Mouse (Mus musculus) midbrain, embryonic 11.5 days (tissue): Measurements from ENCODE around the gene Ugt1a10. TPM values are rescaled to one million over a fixed set of nuclear protein-coding genes. Genes with fewer than 3 reads are reported as not detected.
A peak's percentile ranks its signal among the peaks of the same experiment; 100 is the strongest.
"Not testable (repeated sequence)": the region's sequence is repeated elsewhere in the genome, so short reads cannot be mapped to it uniquely, and the experiment has no call there.

Source experiments
- ATAC-seq: fragments of 200-750 bp; cut with Nextera tagmentation; 2 replicates; pipeline ENCODE4 v1.8.0; 2017; ENCODE audit warnings: moderate TSS enrichment, moderate library complexity; ENCODE audit not compliant: low FRiP score
- DNase-seq: peaks from one replicate; pipeline ENCODE4 v3.0.0; 2015; ENCODE audit warnings: low spot score; ENCODE audit errors: missing footprints
- H3K27ac ChIP-seq: fragments of 300-500 bp; sonication (generic); 2 replicates; pipeline ENCODE4 v1.5.1; 2014; ENCODE audit warnings: low read depth, low read length
- H3K27me3 ChIP-seq: fragments of 300-500 bp; sonication (generic); 2 replicates; pipeline ENCODE4 v1.6.1; 2014; ENCODE audit warnings: mild to moderate bottlenecking, low read length, moderate library complexity, mixed read lengths; ENCODE audit not compliant: control insufficient read depth, insufficient read depth
- H3K36me3 ChIP-seq: fragments of 300-500 bp; sonication (generic); 2 replicates; pipeline ENCODE4 v1.6.1; 2014; ENCODE audit warnings: mild to moderate bottlenecking, low read length, moderate library complexity, mixed read lengths; ENCODE audit not compliant: control insufficient read depth, insufficient read depth
- H3K4me1 ChIP-seq: fragments of 300-500 bp; sonication (generic); 2 replicates; pipeline ENCODE4 v1.6.1; 2014; ENCODE audit warnings: low read length; ENCODE audit not compliant: control insufficient read depth, insufficient read depth
- H3K4me2 ChIP-seq: fragments of 300-500 bp; sonication (generic); 2 replicates; pipeline ENCODE4 v1.6.1; 2014; ENCODE audit warnings: mild to moderate bottlenecking, moderate library complexity
- H3K4me3 ChIP-seq: fragments of 300-500 bp; sonication (generic); 2 replicates; pipeline ENCODE4 v1.5.1; 2014; ENCODE audit warnings: low read depth, low read length
- H3K9ac ChIP-seq: fragments of 300-500 bp; sonication (generic); 2 replicates; pipeline ENCODE4 v1.6.1; 2014; ENCODE audit warnings: low read length
- H3K9me3 ChIP-seq: fragments of 300-500 bp; sonication (generic); 2 replicates; pipeline ENCODE4 v1.6.1; 2016; ENCODE audit warnings: low read length; ENCODE audit not compliant: control insufficient read depth
- WGBS: fragments of 180-500 bp; shearing (Covaris S2); extraction: QIAGEN DNeasy Blood & Tissue Kit; methylation state at CpG from one replicate; pipeline ENCODE4 v1.1.7; 2014; 5-methylcytosine and 5-hydroxymethylcytosine counted together
- polyA plus RNA-seq: library from polyadenylated mRNA; unstranded; fragments of >200 nt; fragmentation: Nextera tagmentation; extraction: Ambion mirVana; gene quantifications from 2 replicates; pipeline ENCODE4 v1.2.1, GENCODE M21; 2014

Ugt1a10 gene
- polyA plus RNA-seq, 1 experiment from 2014 or later: not detected

DNA sequence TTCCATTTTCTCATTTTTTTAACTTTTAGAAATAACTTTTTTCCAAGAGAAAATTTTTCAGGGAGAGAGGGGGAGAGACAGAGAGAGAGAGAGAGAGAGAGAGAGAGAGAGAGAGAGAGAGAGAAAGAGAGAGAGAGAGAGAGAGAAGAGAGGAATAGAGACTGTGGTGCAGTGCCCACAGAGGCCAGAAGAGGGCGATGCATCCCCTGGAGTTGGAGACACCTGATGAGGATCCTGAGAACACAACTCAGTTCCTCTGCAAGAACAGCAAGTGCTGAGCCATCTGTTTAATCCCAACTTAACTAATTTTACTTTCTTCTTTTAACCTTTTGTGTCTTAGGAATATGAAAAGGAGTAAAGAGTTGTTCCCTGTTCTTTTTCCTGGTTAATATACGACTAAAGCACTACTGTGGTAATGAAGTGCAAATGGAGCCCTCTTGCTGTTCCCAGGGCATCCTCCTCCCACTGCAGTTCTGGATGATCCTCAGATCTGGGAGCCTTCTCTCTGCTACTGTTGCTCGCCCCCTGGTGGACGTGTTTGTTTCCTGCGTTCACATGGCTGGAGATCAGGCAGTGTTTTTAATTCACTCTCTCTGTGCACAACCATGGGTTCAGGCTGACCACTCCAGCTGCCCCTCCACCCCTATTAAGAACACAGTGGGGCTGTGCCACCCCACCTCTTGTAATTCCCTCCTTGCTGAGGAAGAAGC lies 88.9 kb downstream of the Ugt1a10 start:
- not testable (repeated sequence) for H3K4me3 ChIP-seq, H3K36me3 ChIP-seq, H3K9ac ChIP-seq, H3K4me1 ChIP-seq, H3K4me2 ChIP-seq, H3K27ac ChIP-seq, H3K27me3 ChIP-seq, H3K9me3 ChIP-seq
- DNase-seq: peak; percentile 87
- peak; percentile 22; the same call in 1 of the 2 replicates for ATAC-seq
- WGBS: 6% methylated on average over 4 of the region's 5 CpGs

DNA sequence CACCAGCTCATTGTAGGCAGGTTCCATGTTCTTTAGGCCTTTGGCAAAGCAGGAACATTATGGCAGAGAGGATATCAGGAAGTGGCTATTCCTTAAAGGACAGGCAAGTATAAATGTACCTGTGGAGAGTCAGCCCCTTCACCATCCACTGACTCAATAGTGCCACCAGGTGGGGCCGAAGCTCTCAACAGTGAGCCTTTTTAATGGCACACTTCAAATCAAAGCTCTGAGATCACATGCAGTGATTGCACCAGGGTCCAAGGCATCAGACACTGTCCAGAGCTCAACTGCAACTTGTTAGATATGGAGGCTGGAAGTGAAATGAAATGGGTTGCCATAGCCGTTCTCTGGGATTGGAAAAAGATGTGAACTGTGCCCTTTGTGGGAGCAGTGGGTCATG lies 90.1 kb downstream of the Ugt1a10 start:
- not testable (repeated sequence) for H3K9ac ChIP-seq, H3K27me3 ChIP-seq, ATAC-seq, H3K9me3 ChIP-seq, H3K4me1 ChIP-seq, H3K27ac ChIP-seq, H3K4me3 ChIP-seq, H3K4me2 ChIP-seq, H3K36me3 ChIP-seq, DNase-seq
- 75% methylated on average over 2 of the region's 2 CpGs for WGBS

DNA sequence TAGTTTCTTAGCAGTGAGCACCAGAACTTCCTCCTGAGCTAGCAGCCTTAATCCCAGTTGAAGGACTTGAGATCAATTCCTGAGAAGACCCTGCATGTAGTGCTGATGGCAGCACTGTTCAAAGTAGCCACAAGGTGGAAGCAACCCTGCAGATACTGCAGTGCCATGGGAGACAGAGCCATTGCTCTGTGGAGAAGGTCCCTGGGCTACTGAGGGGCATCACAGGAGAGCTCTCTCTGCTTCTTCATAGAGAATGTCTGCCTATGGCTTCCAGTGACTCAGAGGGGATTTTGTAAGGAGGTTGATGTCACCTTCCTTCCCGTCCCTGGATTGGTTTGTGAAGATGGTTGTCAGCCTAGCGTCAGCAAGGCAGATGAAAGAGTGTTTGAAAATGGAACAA lies 94.9 kb downstream of the Ugt1a10 start:
- H3K27me3 ChIP-seq, H3K27ac ChIP-seq, ATAC-seq, H3K36me3 ChIP-seq, H3K4me3 ChIP-seq, DNase-seq, H3K4me2 ChIP-seq, H3K9me3 ChIP-seq, H3K9ac ChIP-seq, H3K4me1 ChIP-seq: not testable (repeated sequence)
- WGBS: 83% methylated on average over 2 of the region's 2 CpGs

DNA sequence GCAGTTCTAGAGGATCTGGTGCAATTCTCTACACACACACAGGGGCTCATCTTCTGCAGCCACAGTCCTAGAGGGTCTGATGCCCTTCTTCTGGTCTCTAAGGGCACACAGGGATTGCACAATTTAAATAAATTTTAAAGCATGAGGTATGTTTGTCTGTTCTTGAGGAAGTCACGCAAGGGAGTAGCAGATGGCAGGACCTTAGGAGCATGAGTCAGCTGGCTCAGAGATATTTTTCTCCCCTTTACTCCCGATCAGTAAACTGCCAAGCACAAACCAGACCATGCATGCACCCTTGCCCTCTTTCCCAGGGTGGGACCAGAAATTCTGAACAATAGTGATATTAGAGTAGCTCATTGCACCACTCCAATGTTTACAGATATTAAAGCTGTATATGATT lies 103.2 kb downstream of the Ugt1a10 start:
- ATAC-seq: no peak
- no peak overlapping the region for H3K4me3 ChIP-seq
- no peaks in the 10 kb centered on the region for H3K36me3 ChIP-seq
- no peak overlapping the region for H3K27ac ChIP-seq
- no peaks in the 10 kb centered on the region for H3K27me3 ChIP-seq
- no peak overlapping the region for H3K4me2 ChIP-seq
- DNase-seq: no peak
- no peak overlapping the region for H3K9ac ChIP-seq
- H3K9me3 ChIP-seq: no peaks in the 10 kb centered on the region
- H3K4me1 ChIP-seq: no peaks in the 10 kb centered on the region
- WGBS: 86% methylated on average over 2 of the region's 2 CpGs

DNA sequence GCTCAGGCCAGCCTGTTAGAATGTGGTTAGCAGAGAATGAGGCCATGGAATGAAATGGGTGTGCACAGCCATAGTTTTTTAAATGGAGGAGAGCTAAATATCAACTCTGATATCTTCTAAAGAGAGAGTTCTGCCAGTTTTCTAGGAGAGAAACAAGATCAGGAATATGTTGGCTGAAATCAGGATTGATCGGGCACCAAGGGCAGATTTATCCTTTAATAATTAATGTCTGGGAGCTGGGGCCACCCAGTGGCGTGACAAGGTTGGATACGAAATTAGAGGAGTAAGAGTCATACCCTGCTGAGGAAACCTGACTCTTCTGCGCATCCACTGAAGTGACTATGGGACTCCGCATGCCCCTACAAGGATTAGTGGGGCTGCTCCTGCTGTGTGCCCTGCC lies 110.5 kb downstream of the Ugt1a10 start, which contains the start of gene Ugt1a5:
Ugt1a5 (plus strand) TSS at position 302 of the 400 bp plus-strand sequence.
- H3K36me3 ChIP-seq: no peaks in the 10 kb centered on the region

DNA sequence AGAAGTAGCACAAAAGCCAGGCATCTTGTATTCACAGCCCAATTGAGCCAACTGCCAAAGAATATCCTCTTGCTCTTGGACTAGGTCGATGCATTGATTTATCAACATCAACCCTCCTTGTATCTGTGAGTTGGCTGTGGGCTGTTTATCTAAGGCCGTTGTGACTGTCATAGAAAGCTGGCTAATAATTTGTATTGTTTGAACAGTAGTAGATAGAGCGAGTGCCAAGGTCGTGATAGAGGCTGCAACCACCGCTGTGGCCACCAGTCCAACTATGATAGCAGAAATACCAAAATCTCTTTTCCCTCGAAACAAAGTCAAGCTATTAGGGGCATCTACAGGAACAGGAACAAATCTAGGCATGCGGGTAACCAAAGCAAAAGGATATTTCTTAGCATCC lies 117.0 kb downstream of the Ugt1a10 start:
- not testable (repeated sequence) for H3K4me1 ChIP-seq, H3K27ac ChIP-seq, ATAC-seq, H3K9me3 ChIP-seq, H3K4me2 ChIP-seq, H3K36me3 ChIP-seq, H3K9ac ChIP-seq, H3K4me3 ChIP-seq, H3K27me3 ChIP-seq, DNase-seq
- 95% methylated on average over 5 of the region's 7 CpGs for WGBS

More for the DNA sequence above, 110.5 kb downstream of the Ugt1a10 start, which contains the start of gene Ugt1a5:
- WGBS: 87% methylated on average over 5 of the region's 5 CpGs
- no peak for ATAC-seq
- Histone ChIP-seq H3K9me3 (no peaks in the 10 kb centered on the region), H3K4me1 (no peaks in the 10 kb centered on the region), H3K4me3 (no peak within 1 kb of the TSS), H3K9ac (no peak within 1 kb of the TSS), H3K27me3 (no peaks in the 10 kb centered on the region), H3K27ac (no peak within 1 kb of the TSS), H3K4me2 (no peak within 1 kb of the TSS)
- no peak for DNase-seq

DNA sequence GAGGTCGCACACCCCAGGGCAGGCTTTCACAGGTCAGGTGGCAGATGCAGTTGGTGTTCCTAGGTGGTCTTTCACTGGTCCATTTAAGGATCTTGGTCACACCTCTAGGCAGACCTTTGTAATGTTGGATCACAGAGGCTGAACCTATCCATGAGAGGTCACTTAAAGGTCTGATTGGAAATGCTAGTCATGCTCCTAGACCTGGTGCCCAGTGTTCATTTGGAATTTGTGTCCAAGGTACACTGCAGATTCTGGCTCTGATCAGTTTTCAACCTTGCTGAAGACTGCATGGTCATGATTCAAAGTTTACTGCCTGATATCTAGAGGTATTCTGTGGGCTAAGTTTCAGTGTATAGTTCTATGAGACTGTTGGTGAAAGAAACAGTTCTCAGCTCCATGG lies 124.5 kb downstream of the Ugt1a10 start:
- Histone ChIP-seq H3K27me3 (no peaks in the 10 kb centered on the region), H3K36me3 (no peaks in the 10 kb centered on the region), H3K27ac (no peak overlapping the region), H3K4me3 (no peak overlapping the region), H3K9me3 (peaks cover 3% of the 10 kb centered on the region; the same call in 1 of the 2 replicates), H3K9ac (no peak overlapping the region), H3K4me1 (no peaks in the 10 kb centered on the region), H3K4me2 (no peak overlapping the region)
- no peak for DNase-seq
- WGBS: 86% methylated on average over 1 of the region's 1 CpGs
- no peak for ATAC-seq

DNA sequence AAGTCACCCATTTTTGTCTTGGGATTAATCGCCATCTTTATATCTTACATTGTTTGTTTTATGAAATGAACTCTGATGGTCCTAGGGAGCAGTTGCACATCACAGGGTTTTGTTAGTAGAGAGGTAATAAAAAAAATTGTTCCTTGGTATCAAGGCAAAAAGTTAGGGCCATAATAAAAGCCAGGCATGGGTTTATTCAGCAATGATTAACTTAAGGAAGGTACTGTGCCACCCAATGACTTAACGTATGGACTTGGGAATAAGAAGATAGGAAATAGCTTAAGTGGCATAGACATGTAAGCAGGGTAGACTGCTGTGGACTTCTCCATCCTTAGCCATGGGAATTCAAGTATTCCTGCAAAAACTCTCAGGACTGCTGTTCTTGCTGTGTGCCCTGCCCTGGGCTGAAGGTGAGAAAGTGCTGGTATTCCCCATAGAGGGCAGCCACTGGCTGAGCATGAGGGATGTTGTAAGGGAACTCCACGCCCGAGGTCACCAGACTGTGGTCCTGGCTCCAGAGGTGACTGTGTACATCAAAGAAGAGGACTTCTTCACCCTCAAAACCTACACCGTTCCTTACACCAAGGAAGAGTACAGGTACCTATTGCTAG lies 131.2 kb downstream of the Ugt1a10 start:
- WGBS: 91% methylated on average over 5 of the region's 5 CpGs
- Histone ChIP-seq H3K4me1 (no peaks in the 10 kb centered on the region), H3K27ac (no peak overlapping the region), H3K36me3 (no peaks in the 10 kb centered on the region), H3K4me2 (no peak overlapping the region), H3K4me3 (no peak overlapping the region), H3K27me3 (no peaks in the 10 kb centered on the region), H3K9ac (no peak overlapping the region), H3K9me3 (no peaks in the 10 kb centered on the region)
- no peak for ATAC-seq
- peak; percentile 74 for DNase-seq

DNA sequence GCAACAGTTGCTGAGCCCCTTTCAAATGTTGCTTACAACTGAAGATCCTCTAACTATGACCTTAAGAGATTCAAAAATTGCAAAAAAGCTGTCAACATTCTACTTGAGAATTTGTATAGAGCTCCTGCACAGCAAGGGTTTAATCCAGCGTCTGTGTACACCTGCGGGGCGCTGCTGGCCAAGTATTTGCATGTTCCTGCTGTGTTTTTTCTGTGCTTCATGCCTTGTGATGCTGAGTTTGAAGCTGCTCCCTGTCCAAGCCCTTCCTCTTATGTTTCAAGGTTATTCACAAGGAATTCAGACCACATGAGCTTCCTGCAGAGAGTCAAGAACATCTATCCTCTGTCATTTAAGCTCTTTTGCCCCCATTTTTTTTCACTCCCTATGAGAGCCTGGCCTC lies 136.9 kb downstream of the Ugt1a10 start:
- 68% methylated on average over 3 of the region's 3 CpGs for WGBS
- ATAC-seq: no peak
- Histone ChIP-seq H3K4me1 (no peaks in the 10 kb centered on the region), H3K36me3 (no peaks in the 10 kb centered on the region), H3K4me2 (no peak overlapping the region), H3K4me3 (no peak overlapping the region), H3K27ac (no peak overlapping the region), H3K27me3 (no peaks in the 10 kb centered on the region), H3K9ac (no peak overlapping the region), H3K9me3 (no peaks in the 10 kb centered on the region)
- peak; percentile 47 for DNase-seq
